Mouse (Mus musculus) forebrain, embryonic 10.5 days (tissue): ENCODE data around the gene Fibp. TPM values are rescaled to one million over a fixed set of nuclear protein-coding genes. Genes with fewer than 3 reads are reported as not detected.

Source experiments
- DNase-seq: peaks from one replicate; pipeline ENCODE4 v3.0.0-alpha.2; 2017; ENCODE audit warnings: low spot score; ENCODE audit errors: extremely low spot score
- H3K27ac ChIP-seq: fragments of 300-500 bp; sonication (generic); 2 replicates; pipeline ENCODE4 v1.5.1; 2016; ENCODE audit warnings: mild to moderate bottlenecking
- H3K27me3 ChIP-seq: fragments of 300-500 bp; sonication (generic); 2 replicates; pipeline ENCODE4 v1.6.1; 2016; ENCODE audit warnings: mild to moderate bottlenecking; ENCODE audit not compliant: poor library complexity, severe bottlenecking
- H3K36me3 ChIP-seq: fragments of 300-500 bp; sonication (generic); replicated peaks from 2 replicates; pipeline ENCODE4 v1.6.1; 2016; ENCODE audit warnings: mild to moderate bottlenecking, moderate library complexity
- H3K4me1 ChIP-seq: fragments of 300-500 bp; sonication (generic); 2 replicates; pipeline ENCODE4 v1.6.1; 2016
- H3K4me3 ChIP-seq: fragments of 300-500 bp; sonication (generic); 2 replicates; pipeline ENCODE4 v1.5.1; 2016; ENCODE audit warnings: mild to moderate bottlenecking, moderate library complexity
- H3K9me3 ChIP-seq: fragments of 300-500 bp; sonication (generic); 2 replicates; pipeline ENCODE4 v1.6.1; 2016; ENCODE audit warnings: mild to moderate bottlenecking, moderate library complexity
- WGBS: fragments of 180-500 bp; shearing (Covaris S2); methylation state at CpG from one replicate; pipeline ENCODE4 v1.1.7; 2016; 5-methylcytosine and 5-hydroxymethylcytosine counted together
- polyA plus RNA-seq: library from polyadenylated mRNA; unstranded; fragments of >200 nt; fragmentation: Nextera tagmentation; extraction: Ambion mirVana; gene quantifications from 2 replicates; pipeline ENCODE4 v1.2.1, GENCODE M21; 2016

Fibp gene
- polyA plus RNA-seq, 1 experiment from 2014 or later = 93.1 TPM

- WGBS = 58% methylated on average over 17 of the region's 17 CpGs
Measured at GRCm38 (mm10) chr19:5503687-5504086, 43.3 kb downstream of the Fibp start, which contains the start of gene 1700020D05Rik. 1700020D05Rik (minus strand) TSS chr19:5503787.

GRCm38 (mm10) chr19:5510031-5511026, 49.9 kb downstream of the Fibp start, which contains the start of gene Snx32:
Snx32 (minus strand) TSS chr19:5510538.
- H3K27me3 ChIP-seq = peaks cover 8% of the 10 kb centered on the region; the same call in 1 of the 2 replicates
- H3K27ac ChIP-seq = peak within 1 kb of the TSS; percentile 84
- DNase-seq = peak; percentile 93
- peak within 1 kb of the TSS; percentile 57 for H3K4me3 ChIP-seq
- peaks cover 21% of the 10 kb centered on the region for H3K4me1 ChIP-seq
- peaks cover 14% of the 10 kb centered on the region for H3K9me3 ChIP-seq
- WGBS = 2% methylated on average over 47 of the region's 47 CpGs
- H3K36me3 ChIP-seq = no peaks in the 10 kb centered on the region

More at GRCm38 (mm10) chr19:5503687-5504086, 43.3 kb downstream of the Fibp start, which contains the start of gene 1700020D05Rik:
- H3K27ac ChIP-seq = no peak within 1 kb of the TSS
- no peak for DNase-seq
- H3K36me3 ChIP-seq = peaks cover 4% of the 10 kb centered on the region; the same call in 1 of the 2 replicates
- H3K9me3 ChIP-seq = peaks cover 8% of the 10 kb centered on the region; the same call in 1 of the 2 replicates
- H3K4me1 ChIP-seq = no peaks in the 10 kb centered on the region
- H3K4me3 ChIP-seq = no peak within 1 kb of the TSS
- no peaks in the 10 kb centered on the region for H3K27me3 ChIP-seq

GRCm38 (mm10) chr19:5511074-5511632, 50.7 kb downstream of the Fibp start:
- no peak for DNase-seq
- Histone ChIP-seq H3K4me3 (peak overlapping the region; percentile 57), H3K9me3 (peaks cover 14% of the 10 kb centered on the region), H3K27me3 (peaks cover 8% of the 10 kb centered on the region; the same call in 1 of the 2 replicates), H3K36me3 (no peaks in the 10 kb centered on the region), H3K27ac (peak overlapping the region; percentile 84), H3K4me1 (peaks cover 21% of the 10 kb centered on the region)
- 58% methylated on average over 15 of the region's 15 CpGs for WGBS

- 85% methylated on average over 12 of the region's 12 CpGs for WGBS
- Histone ChIP-seq H3K27me3 (peaks cover 8% of the 10 kb centered on the region; the same call in 1 of the 2 replicates), H3K4me1 (peaks cover 21% of the 10 kb centered on the region), H3K9me3 (peaks cover 14% of the 10 kb centered on the region), H3K4me3 (no peak overlapping the region), H3K36me3 (no peaks in the 10 kb centered on the region), H3K27ac (no peak overlapping the region)
- DNase-seq = no peak
Measured at GRCm38 (mm10) chr19:5512091-5513004, 51.9 kb downstream of the Fibp start.

GRCm38 (mm10) chr19:5513005-5513349, 52.6 kb downstream of the Fibp start:
- peaks cover 8% of the 10 kb centered on the region; the same call in 1 of the 2 replicates for H3K27me3 ChIP-seq
- 87% methylated on average over 3 of the region's 3 CpGs for WGBS
- DNase-seq = no peak
- no peak overlapping the region for H3K27ac ChIP-seq
- no peaks in the 10 kb centered on the region for H3K36me3 ChIP-seq
- no peak overlapping the region for H3K4me3 ChIP-seq
- H3K9me3 ChIP-seq = peaks cover 14% of the 10 kb centered on the region
- H3K4me1 ChIP-seq = peaks cover 21% of the 10 kb centered on the region

Other genes starting within 250 kb of the Fibp start
- 21.3 and 22.7 TPM in 2 replicates for gene Pacs1, start 187.5 kb upstream of the Fibp start, polyA plus RNA-seq
- gene Sf3b2, start 165.2 kb upstream of the Fibp start, polyA plus RNA-seq = 458 and 482 TPM in 2 replicates
- gene Gal3st3, start 162.3 kb upstream of the Fibp start, polyA plus RNA-seq = 10.3 and 12.1 TPM in 2 replicates
- gene Catsper1, start 124.9 kb upstream of the Fibp start, polyA plus RNA-seq = not detected in 2 replicates
- 0.56 TPM in 1 of 2 replicates, not detected in the other for gene Cst6, start 111.0 kb upstream of the Fibp start, polyA plus RNA-seq
- 90.6 and 95.3 TPM in 2 replicates for gene Eif1ad, start 93.9 kb upstream of the Fibp start, polyA plus RNA-seq
- 614 and 621 TPM in 2 replicates for gene Banf1, start 93.4 kb upstream of the Fibp start, polyA plus RNA-seq
- 96.6 and 97.6 TPM in 2 replicates for gene Sart1, start 71.9 kb upstream of the Fibp start, polyA plus RNA-seq
- not detected in 2 replicates for gene Tsga10ip, start 58.1 kb upstream of the Fibp start, polyA plus RNA-seq
- gene Drap1, start 35.6 kb upstream of the Fibp start, polyA plus RNA-seq = 198 and 208 TPM in 2 replicates
- 42.2 and 42.3 TPM in 2 replicates for gene AI837181, start 35.5 kb upstream of the Fibp start, polyA plus RNA-seq
- gene Fosl1, start 13.1 kb upstream of the Fibp start, polyA plus RNA-seq = not detected in 2 replicates
- gene Ccdc85b, start 2.7 kb upstream of the Fibp start, polyA plus RNA-seq = 5.5 and 6.7 TPM in 2 replicates
- 1.1 and 1.4 TPM in 2 replicates for gene Ctsw, start 7.9 kb downstream of the Fibp start, polyA plus RNA-seq
- 46.9 and 50.9 TPM in 2 replicates for gene Efemp2, start 13.3 kb downstream of the Fibp start, polyA plus RNA-seq
- 40.9 and 42.9 TPM in 2 replicates for gene Mus81, start 27.8 kb downstream of the Fibp start, polyA plus RNA-seq
- gene Cfl1, start 29.8 kb downstream of the Fibp start, polyA plus RNA-seq = 2,991 and 3,010 TPM in 2 replicates
- not detected in 2 replicates for gene 1700020D05Rik, start 43.2 kb downstream of the Fibp start, polyA plus RNA-seq
- 7.0 and 7.9 TPM in 2 replicates for gene Snx32, start 49.9 kb downstream of the Fibp start, polyA plus RNA-seq
- 0.37 and 0.52 TPM in 2 replicates for gene Ovol1, start 100.0 kb downstream of the Fibp start, polyA plus RNA-seq
- gene Ap5b1, start 107.4 kb downstream of the Fibp start, polyA plus RNA-seq = 2.0 TPM in 2 replicates
- gene Rnaseh2c, start 141.3 kb downstream of the Fibp start, polyA plus RNA-seq = 187 and 200 TPM in 2 replicates
- gene Kat5, start 149.6 kb downstream of the Fibp start, polyA plus RNA-seq = 64.9 and 67.9 TPM in 2 replicates
- 30.3 and 31.2 TPM in 2 replicates for gene Rela, start 176.9 kb downstream of the Fibp start, polyA plus RNA-seq
- gene Sipa1, start 203.1 kb downstream of the Fibp start, polyA plus RNA-seq = 20.9 and 21.1 TPM in 2 replicates
- gene Map3k11, start 228.1 kb downstream of the Fibp start, polyA plus RNA-seq = 26.3 and 30.1 TPM in 2 replicates
- 26.8 and 27.1 TPM in 2 replicates for gene Pcnx3, start 228.3 kb downstream of the Fibp start, polyA plus RNA-seq
- gene Kcnk7, start 243.8 kb downstream of the Fibp start, polyA plus RNA-seq = 0.19 TPM in 1 of 2 replicates, not detected in the other